Mouse (Mus musculus): ENCODE data around the gene Bphl.

DNA sequence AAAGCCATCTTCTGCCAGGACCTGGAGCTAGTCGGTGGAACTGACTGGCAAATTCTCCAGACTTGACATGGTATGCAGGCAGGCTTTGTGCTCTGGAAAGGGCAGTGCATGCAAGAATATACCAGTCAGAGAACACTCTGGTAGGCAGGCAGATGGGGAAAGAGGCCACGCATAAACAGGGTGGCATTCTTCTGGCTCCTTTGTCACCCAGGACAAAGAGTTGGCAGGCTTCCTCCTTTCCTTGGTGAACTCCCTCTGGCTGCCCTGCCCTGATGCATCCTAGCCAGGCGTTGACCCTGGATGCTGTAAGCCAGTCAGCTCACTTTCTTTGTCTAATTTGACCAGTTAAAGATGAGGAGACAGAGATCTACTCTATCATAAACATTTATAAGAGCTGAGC, 59.7 kb downstream of the Bphl start:
- no peak for TF ChIP-seq HCFC1 (IDR thresholded peaks at IDR 0.05; ENCODE audit: borderline replicate concordance, insufficient read depth, low read length)
- TF ChIP-seq CHD2 (IDR thresholded peaks at IDR 0.05; ENCODE audit: low read depth, low read length): no peak
- no peak for TF ChIP-seq MAFK (IDR thresholded peaks at IDR 0.05; ENCODE audit: insufficient read depth, low read depth, low read length)
- TF ChIP-seq ZNF384 (IDR thresholded peaks at IDR 0.05; ENCODE audit: low read depth, low read length): no peak
